Mouse (Mus musculus) brain, embryonic 18.5 days (tissue): ENCODE measurements around the gene Vmn1r135.
"Not testable (repeated sequence)": the region's sequence is repeated elsewhere in the genome, so short reads cannot be mapped to it uniquely, and the experiment has no call there.

Source experiments
- DNase-seq: peaks from one replicate; pipeline ENCODE4 v3.0.0-alpha.2; 2012; ENCODE audit warnings: low read depth, low spot score

Vmn1r135 gene

GRCm38 (mm10) chr7:21832051-21832450 is at the start of gene Vmn1r135:
TSS of gene Vmn1r135 (plus strand) at chr7:21832351.
- DNase-seq = not testable (repeated sequence)

GRCm38 (mm10) chr7:21796628-21797027 is 35.5 kb upstream of the Vmn1r135 start, which contains the start of gene Gm4177:
TSS of gene Gm4177 (minus strand) at chr7:21796728.
- not testable (repeated sequence) for DNase-seq

GRCm38 (mm10) chr7:21844167-21844566 is 12.0 kb downstream of the Vmn1r135 start, which contains the start of gene Gm5725:
TSS of gene Gm5725 (minus strand) at chr7:21844267.
- not testable (repeated sequence) for DNase-seq
